In genomic region chr15:103090280-103091164, GRCm38 (mm10) we compare ENCODE assay signal across 15 mouse cellular contexts.
DNase-seq lines count a peak whose midpoint lies in the region; ATAC-seq and TF ChIP-seq lines count a peak whose summit lies in the region.
"Had no signal": no experiment of that assay in that cellular context is flagged by ENCODE, and none has a peak within 500 bp of the region (broad histone marks: within the 10 kb centered on the region; RNA-seq: fewer than 3 reads in every experiment).

No protein-coding gene starts in this region.

- no peaks in the 10 kb centered on the region for H3K36me3 ChIP-seq in hindbrain, embryonic 15.5 days
- no peaks in the 10 kb centered on the region for H3K36me3 ChIP-seq in hindbrain, embryonic 10.5 days
- H3K36me3 ChIP-seq in stomach, embryonic 16.5 days (ENCODE audit: control insufficient read depth, insufficient read depth, low read length): no peaks in the 10 kb centered on the region
- H3K36me3 ChIP-seq in stomach, postnatal 0 days (ENCODE audit: control insufficient read depth, insufficient read depth, low read length): no peaks in the 10 kb centered on the region
- H3K36me3 ChIP-seq in heart, embryonic 10.5 days: no peaks in the 10 kb centered on the region
- H3K36me3 ChIP-seq in forebrain, embryonic 11.5 days (ENCODE audit: control insufficient read depth, insufficient read depth, low read length): no peaks in the 10 kb centered on the region
- H3K36me3 ChIP-seq: forebrain, embryonic 10.5 days; stomach, embryonic 15.5 days had no signal

- ATAC-seq in hindbrain, embryonic 15.5 days (ENCODE audit: low FRiP score, low read depth): peak; percentile 24; the same call in 1 of the 2 replicates
- ATAC-seq in stomach, embryonic 16.5 days (ENCODE audit: insufficient read depth, low FRiP score): 0 out of 2 replicates have a peak, but pooled peaks have one; percentile 23
- no peak for ATAC-seq in stomach, postnatal 0 days (ENCODE audit: low FRiP score, low TSS enrichment)
- ATAC-seq in forebrain, embryonic 11.5 days (replicated peaks; ENCODE audit: low FRiP score): no peak
- ATAC-seq: midbrain, embryonic 16.5 days had no signal

- no peaks in the 10 kb centered on the region for H3K9me3 ChIP-seq in hindbrain, embryonic 15.5 days
- no peaks in the 10 kb centered on the region for H3K9me3 ChIP-seq in hindbrain, embryonic 10.5 days
- no peaks in the 10 kb centered on the region for H3K9me3 ChIP-seq in stomach, embryonic 16.5 days (replicated peaks; ENCODE audit: control insufficient read depth, low read length)
- H3K9me3 ChIP-seq in stomach, postnatal 0 days (ENCODE audit: control insufficient read depth, low read length): no peaks in the 10 kb centered on the region
- H3K9me3 ChIP-seq in heart, embryonic 10.5 days: no peaks in the 10 kb centered on the region
- no peaks in the 10 kb centered on the region for H3K9me3 ChIP-seq in forebrain, embryonic 11.5 days (ENCODE audit: control insufficient read depth, low read length)
- H3K9me3 ChIP-seq: forebrain, embryonic 10.5 days; stomach, embryonic 15.5 days had no signal

- DNase-seq in hindbrain, embryonic 10.5 days (ENCODE audit: low spot score): no peak
- DNase-seq in stomach, postnatal 0 days (ENCODE audit: low spot score): no peak
- peak; percentile 66 for DNase-seq in kidney, adult 9 months
- DNase-seq in skeletal muscle tissue, adult 2 months (ENCODE audit: low read depth, low spot score): peak; percentile 28
- DNase-seq in heart, embryonic 10.5 days (ENCODE audit: low spot score): no peak
- no peak for DNase-seq in forebrain, embryonic 11.5 days (ENCODE audit: low spot score)
- DNase-seq: cerebellum, adult 18-20 months; layer of hippocampus, postnatal 36 days; lung, postnatal 36 days had no signal

- peaks cover 4% of the 10 kb centered on the region; the same call in 1 of the 2 replicates for H3K27me3 ChIP-seq in hindbrain, embryonic 15.5 days
- H3K27me3 ChIP-seq in hindbrain, embryonic 10.5 days (ENCODE audit: insufficient read depth, poor library complexity, severe bottlenecking): peaks cover 92% of the 10 kb centered on the region
- peaks cover 15% of the 10 kb centered on the region for H3K27me3 ChIP-seq in stomach, embryonic 16.5 days (ENCODE audit: control insufficient read depth, insufficient read depth, low read length)
- H3K27me3 ChIP-seq in stomach, postnatal 0 days (ENCODE audit: control insufficient read depth, insufficient read depth, low read length): no peaks in the 10 kb centered on the region; the same call in 1 of the 2 replicates
- peaks cover 97% of the 10 kb centered on the region for H3K27me3 ChIP-seq in heart, embryonic 10.5 days (ENCODE audit: insufficient read depth, poor library complexity, severe bottlenecking)
- H3K27me3 ChIP-seq in forebrain, embryonic 11.5 days (ENCODE audit: control insufficient read depth, insufficient read depth, low read length): peaks cover 51% of the 10 kb centered on the region

- no peak overlapping the region for H3K9ac ChIP-seq in hindbrain, embryonic 15.5 days
- no peak overlapping the region for H3K9ac ChIP-seq in stomach, embryonic 16.5 days (ENCODE audit: low read length)
- H3K9ac ChIP-seq in stomach, postnatal 0 days (ENCODE audit: low read length): no peak overlapping the region
- no peak overlapping the region for H3K9ac ChIP-seq in forebrain, embryonic 11.5 days (ENCODE audit: low read length)
- H3K9ac ChIP-seq: stomach, embryonic 15.5 days had no signal

- peaks cover 48% of the 10 kb centered on the region for H3K4me1 ChIP-seq in hindbrain, embryonic 15.5 days (replicated peaks)
- peaks cover 12% of the 10 kb centered on the region for H3K4me1 ChIP-seq in hindbrain, embryonic 10.5 days (replicated peaks)
- peaks cover 22% of the 10 kb centered on the region; the same call in 1 of the 2 replicates for H3K4me1 ChIP-seq in stomach, embryonic 16.5 days (ENCODE audit: control insufficient read depth, insufficient read depth, low read length)
- peaks cover 4% of the 10 kb centered on the region for H3K4me1 ChIP-seq in stomach, postnatal 0 days (replicated peaks; ENCODE audit: control insufficient read depth, insufficient read depth)
- H3K4me1 ChIP-seq in heart, embryonic 10.5 days: peaks cover 11% of the 10 kb centered on the region
- H3K4me1 ChIP-seq in forebrain, embryonic 11.5 days (replicated peaks; ENCODE audit: control insufficient read depth, insufficient read depth, low read length): peaks cover 6% of the 10 kb centered on the region; the same call in 1 of the 2 replicates

- H3K4me2 ChIP-seq in hindbrain, embryonic 15.5 days: no peak overlapping the region
- no peak overlapping the region for H3K4me2 ChIP-seq in stomach, embryonic 16.5 days (ENCODE audit: low read depth, low read length)
- no peak overlapping the region for H3K4me2 ChIP-seq in stomach, postnatal 0 days (replicated peaks; ENCODE audit: low read depth)
- no peak overlapping the region for H3K4me2 ChIP-seq in forebrain, embryonic 11.5 days (ENCODE audit: low read depth, low read length, severe bottlenecking)
- H3K4me2 ChIP-seq: liver, embryonic 11.5 days; stomach, embryonic 15.5 days had no signal

- peak overlapping the region; percentile 45 for H3K27ac ChIP-seq in hindbrain, embryonic 15.5 days (replicated peaks)
- H3K27ac ChIP-seq in hindbrain, embryonic 10.5 days: no peak overlapping the region
- H3K27ac ChIP-seq in stomach, embryonic 16.5 days (ENCODE audit: low read length): no peak overlapping the region
- H3K27ac ChIP-seq in stomach, postnatal 0 days (replicated peaks): no peak overlapping the region
- H3K27ac ChIP-seq in heart, embryonic 10.5 days: no peak overlapping the region
- H3K27ac ChIP-seq in forebrain, embryonic 11.5 days (ENCODE audit: low read depth, low read length): no peak overlapping the region
- H3K27ac ChIP-seq: forebrain, embryonic 10.5 days; stomach, embryonic 15.5 days had no signal

- TF ChIP-seq CTCF in stomach, postnatal 0 days (IDR thresholded peaks at IDR 0.05; ENCODE audit: low read depth): no peak

- no peak for TF ChIP-seq EP300 in stomach, postnatal 0 days (optimal IDR thresholded peaks at IDR 0.05)

- no peak overlapping the region for H3K4me3 ChIP-seq in hindbrain, embryonic 15.5 days
- H3K4me3 ChIP-seq in hindbrain, embryonic 10.5 days: no peak overlapping the region
- no peak overlapping the region for H3K4me3 ChIP-seq in stomach, embryonic 16.5 days (replicated peaks; ENCODE audit: low read length)
- H3K4me3 ChIP-seq in stomach, postnatal 0 days (ENCODE audit: low read depth, low read length): no peak overlapping the region
- no peak overlapping the region for H3K4me3 ChIP-seq in heart, embryonic 10.5 days
- H3K4me3 ChIP-seq in forebrain, embryonic 11.5 days (ENCODE audit: low read depth, low read length): no peak overlapping the region
- H3K4me3 ChIP-seq: forebrain, embryonic 10.5 days; stomach, embryonic 15.5 days had no signal

- WGBS in hindbrain, embryonic 15.5 days: 49% methylated on average over 6 of the region's 6 CpGs
- WGBS in hindbrain, embryonic 10.5 days: 68% methylated on average over 6 of the region's 6 CpGs
- 59% methylated on average over 6 of the region's 6 CpGs for WGBS in stomach, embryonic 16.5 days
- 42% methylated on average over 6 of the region's 6 CpGs for WGBS in stomach, postnatal 0 days
- 62% methylated on average over 6 of the region's 6 CpGs for WGBS in heart, embryonic 10.5 days
- WGBS in forebrain, embryonic 11.5 days: 63% methylated on average over 6 of the region's 6 CpGs

Comparison
In these comparisons a context has a peak if more than half of its experiments do, and no peak if none do; other contexts are left out.
1. ATAC-seq: peak in hindbrain, embryonic 15.5 days (single experiment) and stomach, embryonic 16.5 days (single experiment); none in stomach, postnatal 0 days (single experiment) and forebrain, embryonic 11.5 days (single experiment).
2. DNase-seq: peak in kidney, adult 9 months (single experiment) and skeletal muscle tissue, adult 2 months (single experiment); none in hindbrain, embryonic 10.5 days (single experiment), stomach, postnatal 0 days (single experiment), heart, embryonic 10.5 days (single experiment) and forebrain, embryonic 11.5 days (single experiment).